Mouse (Mus musculus) neural tube, embryonic 12.5 days (tissue): ENCODE results near the gene Cd69. TPM values are rescaled to one million over a fixed set of nuclear protein-coding genes. Genes with fewer than 3 reads are reported as not detected.

Experiments
- ATAC-seq: fragments of 200-750 bp; cut with Nextera tagmentation; 2 replicates; pipeline ENCODE4 v1.8.0; 2017; ENCODE audit warnings: low read depth, mild to moderate bottlenecking, moderate TSS enrichment, moderate library complexity; ENCODE audit not compliant: low FRiP score
- H3K27ac ChIP-seq: fragments of 300-500 bp; sonication (generic); 2 replicates; pipeline ENCODE4 v1.5.1; 2016
- H3K27me3 ChIP-seq: fragments of 300-500 bp; sonication (generic); replicated peaks from 2 replicates; pipeline ENCODE4 v1.6.1; 2016; ENCODE audit warnings: mild to moderate bottlenecking
- H3K36me3 ChIP-seq: fragments of 300-500 bp; sonication (generic); 2 replicates; pipeline ENCODE4 v1.6.1; 2016; ENCODE audit warnings: mild to moderate bottlenecking
- H3K4me1 ChIP-seq: fragments of 300-500 bp; sonication (generic); 2 replicates; pipeline ENCODE4 v1.6.1; 2016
- H3K4me2 ChIP-seq: fragments of 300-500 bp; sonication (generic); replicated peaks from 2 replicates; pipeline ENCODE4 v1.6.1; 2016; ENCODE audit warnings: mild to moderate bottlenecking
- H3K4me3 ChIP-seq: fragments of 300-500 bp; sonication (generic); 2 replicates; pipeline ENCODE4 v1.5.1; 2016
- H3K9ac ChIP-seq: fragments of 300-500 bp; sonication (generic); 2 replicates; pipeline ENCODE4 v1.6.1; 2016; ENCODE audit warnings: mild to moderate bottlenecking
- H3K9me3 ChIP-seq: fragments of 300-500 bp; sonication (generic); 2 replicates; pipeline ENCODE4 v1.6.1; 2016; ENCODE audit warnings: mild to moderate bottlenecking
- WGBS: fragments of 180-500 bp; shearing (Covaris S2); methylation state at CpG from one replicate; pipeline ENCODE4 v1.1.7; 2016; 5-methylcytosine and 5-hydroxymethylcytosine counted together
- polyA plus RNA-seq: library from polyadenylated mRNA; unstranded; fragments of >200 nt; fragmentation: Nextera tagmentation; extraction: Ambion mirVana; gene quantifications from 2 replicates; pipeline ENCODE4 v1.2.1, GENCODE M21; 2016

Cd69 gene
- polyA plus RNA-seq, 1 experiment from 2014 or later: not detected

DNA sequence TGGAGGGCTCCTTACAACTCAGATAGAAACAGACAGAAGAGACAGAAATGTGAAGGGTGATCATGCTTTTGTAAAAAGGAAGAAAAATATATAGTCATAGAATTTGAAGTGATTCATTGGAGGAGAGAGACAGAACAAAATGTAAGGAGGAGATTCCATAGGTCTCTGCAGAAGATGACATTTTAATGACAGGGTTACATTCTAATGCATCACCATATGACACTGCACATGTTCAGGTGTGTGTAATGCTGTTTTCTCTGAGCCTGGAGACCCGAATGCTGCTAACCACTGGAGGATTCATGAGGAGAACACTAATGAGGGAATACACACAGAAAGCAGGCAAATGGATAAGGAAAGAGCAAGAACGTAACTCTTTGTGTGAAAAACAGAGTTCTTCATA, 760 bp downstream of the Cd69 start:
- ATAC-seq: no peak
- no peak overlapping the region for H3K9ac ChIP-seq
- H3K4me2 ChIP-seq: no peak overlapping the region
- no peaks in the 10 kb centered on the region for H3K27me3 ChIP-seq
- H3K4me3 ChIP-seq: no peak overlapping the region
- no peaks in the 10 kb centered on the region for H3K4me1 ChIP-seq
- 86% methylated on average over 2 of the region's 2 CpGs for WGBS
- no peaks in the 10 kb centered on the region for H3K9me3 ChIP-seq
- H3K27ac ChIP-seq: no peak overlapping the region
- no peaks in the 10 kb centered on the region for H3K36me3 ChIP-seq

DNA sequence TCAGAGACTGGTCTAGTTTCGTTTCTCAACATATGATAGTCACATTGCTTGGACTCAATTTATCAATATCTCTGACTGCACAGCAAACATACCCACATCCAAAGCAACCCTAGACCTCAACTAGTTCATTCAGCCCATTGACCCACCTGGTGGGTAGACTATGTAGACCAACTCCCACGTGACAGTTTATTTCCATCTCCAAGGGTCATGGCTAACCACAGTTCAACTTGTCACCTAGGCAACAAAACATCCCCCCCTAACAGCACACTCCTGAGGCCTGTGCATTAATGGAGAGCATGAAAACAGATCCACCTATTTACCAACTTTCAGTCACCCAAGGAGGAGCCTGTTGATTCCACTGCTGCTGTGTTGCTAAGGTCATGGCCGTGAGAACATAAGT, 1.6 kb downstream of the Cd69 start:
- Histone ChIP-seq H3K27ac (no peak overlapping the region), H3K9ac (no peak overlapping the region), H3K4me1 (no peaks in the 10 kb centered on the region), H3K4me3 (no peak overlapping the region), H3K4me2 (no peak overlapping the region), H3K9me3 (no peaks in the 10 kb centered on the region), H3K27me3 (no peaks in the 10 kb centered on the region), H3K36me3 (no peaks in the 10 kb centered on the region)
- ATAC-seq: no peak
- 81% methylated on average over 3 of the region's 3 CpGs for WGBS

DNA sequence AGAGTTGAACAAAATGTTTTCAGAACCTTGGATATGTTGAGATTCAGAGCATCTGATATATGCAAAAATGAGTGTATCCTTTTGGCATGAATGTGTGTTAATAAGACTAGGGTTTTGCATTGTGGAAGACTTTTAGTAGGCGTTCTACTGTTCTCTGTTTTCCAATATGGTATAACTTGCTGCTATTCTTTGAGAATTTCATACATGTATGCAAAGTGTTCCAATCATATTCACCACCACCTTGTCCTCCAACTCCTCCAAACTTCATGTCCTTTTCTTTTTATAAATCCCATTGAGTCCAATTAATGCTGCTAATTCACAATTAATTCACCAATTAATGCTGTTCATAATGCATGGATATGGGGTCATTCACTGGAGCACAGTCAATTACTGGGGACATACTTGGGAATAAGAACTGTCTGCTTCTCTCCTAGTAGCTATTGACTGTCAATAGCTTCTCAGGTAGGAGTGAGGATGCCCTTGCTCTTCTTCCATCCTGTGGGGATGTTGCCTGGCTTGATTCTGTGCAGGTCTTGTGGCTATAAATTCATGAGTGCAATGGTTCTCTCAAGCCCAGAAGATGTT, 8.7 kb downstream of the Cd69 start:
- 72% methylated on average over 1 of the region's 1 CpGs for WGBS
- no peak for ATAC-seq

DNA sequence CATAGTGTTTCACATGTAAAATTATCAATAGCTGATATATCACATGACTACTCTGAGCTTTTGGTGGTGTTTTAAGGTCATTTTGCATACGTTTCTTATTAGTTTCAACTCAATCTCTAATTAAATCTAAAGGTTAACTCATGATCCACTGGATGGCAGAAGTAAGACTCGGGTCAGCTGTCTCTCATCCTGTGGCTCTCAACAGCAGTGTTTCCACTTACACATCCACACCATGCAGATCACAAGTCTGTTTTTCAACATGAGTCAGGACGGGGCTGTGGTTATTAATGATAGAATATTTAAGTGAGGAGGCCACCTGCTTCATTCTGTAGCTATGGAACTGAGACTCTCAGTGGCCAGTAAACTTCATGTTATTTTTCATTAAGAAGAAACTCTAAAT, 9.4 kb downstream of the Cd69 start:
- WGBS: 79% methylated on average over 3 of the region's 3 CpGs
- no peak for ATAC-seq
- no peak overlapping the region for H3K9ac ChIP-seq

More for the DNA sequence above, 8.7 kb downstream of the Cd69 start:
- no peak overlapping the region for H3K27ac ChIP-seq
- H3K4me1 ChIP-seq: no peaks in the 10 kb centered on the region
- H3K4me3 ChIP-seq: no peak overlapping the region
- H3K27me3 ChIP-seq: no peaks in the 10 kb centered on the region
- no peaks in the 10 kb centered on the region for H3K9me3 ChIP-seq
- H3K4me2 ChIP-seq: no peak overlapping the region
- no peak overlapping the region for H3K9ac ChIP-seq
- H3K36me3 ChIP-seq: no peaks in the 10 kb centered on the region

DNA sequence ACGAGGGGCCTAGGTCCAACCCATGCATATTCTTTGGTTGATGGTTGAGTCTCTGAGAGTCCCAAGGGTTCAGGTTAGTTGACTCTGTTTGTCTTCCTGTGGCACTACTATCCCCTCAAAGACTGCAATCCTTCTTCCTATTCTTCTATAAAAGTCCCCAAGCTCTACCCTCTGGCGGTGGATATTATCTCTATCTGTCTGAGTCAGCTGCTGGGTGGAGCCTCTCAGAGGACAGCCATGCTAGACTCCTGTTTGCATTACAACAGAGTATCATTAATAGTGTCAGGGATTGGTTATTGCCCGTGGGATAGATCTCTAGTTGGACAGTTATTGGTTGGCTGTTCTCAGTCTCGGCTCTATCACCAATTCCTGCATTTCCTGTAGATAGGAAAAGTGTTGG, 14.3 kb downstream of the Cd69 start:
- Histone ChIP-seq H3K36me3 (no peaks in the 10 kb centered on the region), H3K27ac (no peak overlapping the region), H3K27me3 (no peaks in the 10 kb centered on the region), H3K4me3 (no peak overlapping the region), H3K9me3 (no peaks in the 10 kb centered on the region), H3K4me1 (no peaks in the 10 kb centered on the region), H3K9ac (no peak overlapping the region), H3K4me2 (no peak overlapping the region)
- 90% methylated on average over 4 of the region's 4 CpGs for WGBS
- no peak for ATAC-seq

More for the DNA sequence above, 9.4 kb downstream of the Cd69 start:
- no peak overlapping the region for H3K4me3 ChIP-seq
- H3K4me2 ChIP-seq: no peak overlapping the region
- no peaks in the 10 kb centered on the region for H3K36me3 ChIP-seq
- H3K27me3 ChIP-seq: no peaks in the 10 kb centered on the region
- no peaks in the 10 kb centered on the region for H3K9me3 ChIP-seq
- no peak overlapping the region for H3K27ac ChIP-seq
- H3K4me1 ChIP-seq: no peaks in the 10 kb centered on the region

DNA sequence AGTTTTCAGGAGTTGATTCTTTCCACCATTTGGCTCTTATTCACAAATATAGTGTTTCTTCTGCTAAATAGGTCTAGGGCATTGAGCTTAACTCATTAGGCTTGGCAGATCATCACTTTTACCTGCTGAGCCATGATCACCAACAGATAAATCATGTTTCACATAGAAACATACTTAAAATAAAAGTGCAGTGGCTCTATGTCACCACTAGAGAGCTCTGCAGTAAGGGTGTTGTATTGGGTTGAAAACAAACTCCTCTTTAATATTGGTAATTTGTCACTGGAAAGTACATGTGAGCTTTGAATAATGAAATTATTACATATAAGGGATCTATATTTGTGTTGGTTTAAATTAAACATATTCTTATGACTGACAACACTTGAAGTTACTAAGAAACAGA, 15.2 kb downstream of the Cd69 start:
- H3K36me3 ChIP-seq: no peaks in the 10 kb centered on the region
- no peaks in the 10 kb centered on the region for H3K27me3 ChIP-seq
- no peak overlapping the region for H3K4me2 ChIP-seq
- H3K9ac ChIP-seq: no peak overlapping the region
- no peaks in the 10 kb centered on the region for H3K9me3 ChIP-seq
- no peaks in the 10 kb centered on the region for H3K4me1 ChIP-seq
- no peak for ATAC-seq
- no peak overlapping the region for H3K27ac ChIP-seq
- H3K4me3 ChIP-seq: no peak overlapping the region

DNA sequence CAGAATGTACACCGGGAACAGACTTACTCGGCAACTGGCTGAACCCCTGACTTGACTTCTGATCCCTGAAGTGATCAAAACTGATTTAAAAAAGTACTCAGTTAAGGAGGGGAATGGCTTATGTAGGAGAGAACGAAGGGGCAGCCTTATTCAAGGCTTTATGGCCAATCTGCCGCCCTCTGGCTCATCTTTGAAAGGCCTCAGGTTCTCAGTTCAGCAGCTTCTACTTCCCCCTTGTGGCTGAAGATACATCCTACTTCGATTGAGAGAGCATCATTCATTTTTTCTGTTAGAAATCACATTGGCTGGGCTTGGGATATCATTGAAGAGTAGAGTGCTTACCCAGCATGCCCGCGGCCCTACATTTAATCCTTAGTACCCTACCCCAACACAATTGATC, 19.2 kb downstream of the Cd69 start:
- no peak for ATAC-seq
- 58% methylated on average over 7 of the region's 7 CpGs for WGBS
- Histone ChIP-seq H3K4me3 (no peak overlapping the region), H3K36me3 (no peaks in the 10 kb centered on the region), H3K27ac (no peak overlapping the region), H3K9ac (no peak overlapping the region), H3K4me2 (no peak overlapping the region), H3K9me3 (no peaks in the 10 kb centered on the region), H3K4me1 (no peaks in the 10 kb centered on the region), H3K27me3 (no peaks in the 10 kb centered on the region)

DNA sequence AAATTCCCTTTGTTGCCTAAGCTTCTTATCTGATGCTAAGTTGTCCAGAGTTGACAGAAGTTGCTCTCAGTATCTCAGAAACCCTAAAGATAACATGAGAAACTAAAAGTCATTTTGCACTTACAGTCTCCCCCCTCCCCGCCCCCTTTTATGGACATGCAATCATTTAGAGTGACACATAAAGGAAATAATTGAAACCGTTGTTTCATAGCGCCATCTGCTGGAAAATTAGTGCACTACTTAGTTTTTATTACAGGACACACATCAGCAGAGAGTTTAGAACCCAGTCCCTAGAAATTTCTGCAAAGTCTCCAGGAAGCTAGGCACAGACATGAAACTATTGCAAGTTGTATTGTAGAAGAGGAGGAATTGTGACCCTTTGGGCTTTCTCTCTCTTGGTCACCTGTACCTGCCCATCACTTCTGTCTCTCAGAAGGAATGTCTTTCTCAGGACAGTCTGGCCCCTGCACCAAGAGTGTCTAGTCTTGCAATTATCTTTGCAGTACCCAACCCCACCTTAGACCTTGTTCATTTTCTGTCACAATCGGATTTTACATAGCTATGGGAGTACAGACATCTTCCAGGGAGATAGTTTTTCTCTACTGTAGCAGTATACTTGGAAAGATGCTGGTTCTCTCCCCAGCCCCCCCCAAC, 20.2 kb downstream of the Cd69 start:
- H3K4me3 ChIP-seq: no peak overlapping the region
- WGBS: 20% methylated on average over 4 of the region's 4 CpGs
- H3K27ac ChIP-seq: no peak overlapping the region
- no peaks in the 10 kb centered on the region for H3K4me1 ChIP-seq
- no peaks in the 10 kb centered on the region for H3K27me3 ChIP-seq
- no peak overlapping the region for H3K4me2 ChIP-seq
- ATAC-seq: peak; percentile 64
- no peaks in the 10 kb centered on the region for H3K9me3 ChIP-seq
- H3K36me3 ChIP-seq: no peaks in the 10 kb centered on the region
- no peak overlapping the region for H3K9ac ChIP-seq

DNA sequence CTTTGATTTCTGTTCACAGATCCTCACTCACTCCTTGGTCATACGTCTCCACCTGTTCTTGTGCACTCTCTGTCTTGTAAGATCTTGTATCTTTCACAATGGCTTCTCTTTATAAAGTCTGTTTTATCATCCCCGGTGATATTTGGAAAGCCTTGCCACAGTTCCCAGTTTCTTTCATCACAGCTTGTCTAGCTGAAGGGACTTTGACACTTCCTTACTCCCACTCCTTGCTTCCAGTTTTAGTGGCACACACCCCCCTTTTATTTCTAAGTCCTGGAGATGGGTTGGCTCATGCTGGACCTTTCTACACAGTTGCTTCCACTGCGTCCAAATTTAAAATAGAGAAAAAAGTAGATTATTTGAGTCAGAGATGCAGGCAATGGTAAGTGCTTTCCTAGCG, 20.9 kb downstream of the Cd69 start:
- no peak overlapping the region for H3K27ac ChIP-seq
- ATAC-seq: no peak
- no peaks in the 10 kb centered on the region for H3K9me3 ChIP-seq
- WGBS: 81% methylated on average over 4 of the region's 4 CpGs
- no peaks in the 10 kb centered on the region for H3K4me1 ChIP-seq
- H3K9ac ChIP-seq: no peak overlapping the region
- H3K4me2 ChIP-seq: no peak overlapping the region
- no peak overlapping the region for H3K4me3 ChIP-seq
- no peaks in the 10 kb centered on the region for H3K27me3 ChIP-seq
- no peaks in the 10 kb centered on the region for H3K36me3 ChIP-seq

DNA sequence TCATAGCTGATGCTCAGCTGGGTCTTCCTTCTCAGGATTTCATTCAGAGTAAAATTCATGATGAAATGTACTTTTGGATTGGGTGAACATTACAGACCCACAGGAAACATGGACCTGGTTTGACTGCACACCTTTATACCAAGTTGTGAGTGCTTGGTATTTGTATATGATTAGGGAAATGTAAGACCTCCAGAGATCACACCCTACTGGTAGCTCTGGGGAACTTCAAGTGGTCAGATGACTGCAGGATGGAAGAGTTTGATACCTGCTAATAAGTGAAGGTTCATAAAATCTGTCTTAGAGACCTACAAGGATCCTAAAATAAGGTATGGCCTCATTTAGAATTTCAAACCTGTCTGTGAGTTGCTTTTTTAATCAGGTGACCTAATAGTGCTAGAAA, 27.0 kb downstream of the Cd69 start:
- Histone ChIP-seq H3K36me3 (no peaks in the 10 kb centered on the region), H3K9ac (no peak overlapping the region), H3K4me3 (no peak overlapping the region), H3K27ac (no peak overlapping the region), H3K27me3 (no peaks in the 10 kb centered on the region), H3K4me2 (no peak overlapping the region), H3K9me3 (no peaks in the 10 kb centered on the region), H3K4me1 (no peaks in the 10 kb centered on the region)
- no peak for ATAC-seq

DNA sequence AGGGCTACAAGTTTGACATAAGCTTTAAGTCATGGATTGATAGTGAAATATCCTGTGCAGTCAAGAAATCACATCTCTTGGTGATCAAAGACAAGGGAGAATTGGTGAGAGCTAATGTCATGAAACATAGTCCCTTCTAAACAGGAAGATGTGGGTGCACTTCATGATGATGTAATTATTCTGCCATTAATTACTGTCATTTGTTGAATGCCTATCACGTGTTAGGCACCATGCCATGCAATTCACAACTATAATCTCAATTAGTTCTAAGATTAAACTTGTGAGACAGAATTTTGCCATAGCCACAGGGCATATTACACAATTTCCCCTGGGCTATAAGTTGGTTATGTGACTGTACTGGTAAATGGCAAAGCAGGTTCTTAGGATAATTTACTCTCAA, 28.2 kb downstream of the Cd69 start:
- no peak for ATAC-seq
- no peaks in the 10 kb centered on the region for H3K4me1 ChIP-seq
- 76% methylated on average over 1 of the region's 1 CpGs for WGBS
- no peaks in the 10 kb centered on the region for H3K9me3 ChIP-seq
- no peak overlapping the region for H3K4me2 ChIP-seq
- H3K9ac ChIP-seq: no peak overlapping the region
- H3K4me3 ChIP-seq: no peak overlapping the region
- H3K27ac ChIP-seq: no peak overlapping the region
- H3K36me3 ChIP-seq: no peaks in the 10 kb centered on the region
- H3K27me3 ChIP-seq: no peaks in the 10 kb centered on the region

DNA sequence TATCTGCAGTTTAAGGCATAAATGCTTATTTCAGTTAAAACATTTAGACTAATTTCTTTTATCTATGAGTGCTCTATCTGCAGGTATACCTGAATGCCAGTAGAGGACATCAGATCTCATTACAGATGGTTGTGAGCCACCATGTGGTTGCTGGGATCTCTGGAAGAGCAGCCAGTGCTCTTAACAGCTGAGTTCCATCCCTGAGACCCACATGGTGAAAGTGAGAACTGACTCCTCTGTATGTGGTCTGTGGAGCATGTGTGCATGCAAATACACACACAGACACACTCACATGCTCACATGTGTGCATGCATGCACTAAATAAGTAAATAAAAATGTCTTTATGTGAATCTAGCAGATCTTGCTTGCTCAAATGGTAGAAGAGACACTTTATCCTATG, 29.4 kb downstream of the Cd69 start:
- Histone ChIP-seq H3K9me3 (no peaks in the 10 kb centered on the region), H3K27ac (no peak overlapping the region), H3K4me1 (no peaks in the 10 kb centered on the region), H3K27me3 (no peaks in the 10 kb centered on the region), H3K9ac (no peak overlapping the region), H3K4me3 (no peak overlapping the region), H3K36me3 (no peaks in the 10 kb centered on the region), H3K4me2 (no peak overlapping the region)
- no peak for ATAC-seq

DNA sequence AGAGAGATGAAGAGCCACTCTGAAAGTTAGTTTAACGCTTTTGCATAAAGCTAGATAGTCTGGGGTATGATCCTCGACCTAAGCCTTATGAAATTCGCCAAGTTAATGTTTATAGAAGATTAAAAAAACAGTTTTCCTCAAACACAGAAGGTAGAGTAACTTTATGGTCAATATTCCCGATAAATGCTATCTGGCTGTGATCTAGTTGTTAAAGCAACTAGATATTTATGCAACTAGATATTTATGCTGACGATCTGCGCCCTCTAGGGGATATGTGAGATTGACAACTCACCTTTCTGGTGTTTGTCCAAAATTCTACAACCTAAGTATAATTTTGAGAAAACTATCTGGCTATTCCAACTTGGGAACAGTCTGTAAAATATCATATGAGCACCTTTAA, 33.3 kb downstream of the Cd69 start:
- no peak for ATAC-seq
- no peak overlapping the region for H3K27ac ChIP-seq
- WGBS: 75% methylated on average over 6 of the region's 6 CpGs

More for the DNA sequence above, 33.3 kb downstream of the Cd69 start:
- Histone ChIP-seq H3K9ac (no peak overlapping the region), H3K36me3 (no peaks in the 10 kb centered on the region), H3K9me3 (no peaks in the 10 kb centered on the region), H3K27me3 (no peaks in the 10 kb centered on the region), H3K4me2 (no peak overlapping the region), H3K4me1 (peaks cover 3% of the 10 kb centered on the region; the same call in 1 of the 2 replicates), H3K4me3 (no peak overlapping the region)
